Mouse (Mus musculus): ENCODE measurements around the gene Sptlc2.

Sptlc2 gene

GRCm38 (mm10) chr12:87388122-87388774, at the start of gene Sptlc2:
TSS of gene Sptlc2 (minus strand) at chr12:87388355.
- peak; percentile 99 to 100 for DNase-seq

- DNase-seq: no peak
These were observed 40.7 kb upstream of the Sptlc2 start for GRCm38 (mm10) chr12:87428885-87429284.

GRCm38 (mm10) chr12:87428295-87428694, 40.1 kb upstream of the Sptlc2 start:
- no peak for DNase-seq

- DNase-seq: no peak
These were observed 38.3 kb upstream of the Sptlc2 start for GRCm38 (mm10) chr12:87426354-87427031.

- DNase-seq: no peak
These were observed 36.4 kb upstream of the Sptlc2 start for GRCm38 (mm10) chr12:87424516-87424915.

- DNase-seq: no peak
These were observed 35.5 kb upstream of the Sptlc2 start for GRCm38 (mm10) chr12:87423700-87424099.

- DNase-seq: peak in 1 of 2 experiments; percentile 24
These were observed 33.8 kb upstream of the Sptlc2 start for GRCm38 (mm10) chr12:87421708-87422507.

GRCm38 (mm10) chr12:87419974-87420485, 31.9 kb upstream of the Sptlc2 start:
- DNase-seq: no peak

GRCm38 (mm10) chr12:87418921-87419320, 30.8 kb upstream of the Sptlc2 start:
- no peak for DNase-seq

DNA sequence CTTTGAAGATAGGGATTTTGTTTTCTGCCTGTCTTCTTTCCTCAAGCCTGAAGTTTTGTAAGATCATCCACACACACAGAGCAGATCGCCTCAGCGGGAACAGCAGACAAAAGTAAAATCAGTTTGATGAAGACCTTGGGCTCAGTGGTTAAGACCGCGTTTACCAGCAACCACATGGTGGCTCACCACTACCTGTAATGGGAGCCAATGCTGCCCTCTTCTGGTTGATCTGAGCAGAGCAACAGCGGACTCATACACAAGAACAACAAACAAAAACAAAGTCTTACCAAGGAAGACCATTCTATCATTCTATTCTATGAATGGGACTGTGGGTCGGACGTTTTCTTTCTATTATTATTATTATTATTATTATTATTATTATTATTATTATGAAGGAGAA, 28.5 kb upstream of the Sptlc2 start:
- peak; percentile 74 to 83 for DNase-seq

DNA sequence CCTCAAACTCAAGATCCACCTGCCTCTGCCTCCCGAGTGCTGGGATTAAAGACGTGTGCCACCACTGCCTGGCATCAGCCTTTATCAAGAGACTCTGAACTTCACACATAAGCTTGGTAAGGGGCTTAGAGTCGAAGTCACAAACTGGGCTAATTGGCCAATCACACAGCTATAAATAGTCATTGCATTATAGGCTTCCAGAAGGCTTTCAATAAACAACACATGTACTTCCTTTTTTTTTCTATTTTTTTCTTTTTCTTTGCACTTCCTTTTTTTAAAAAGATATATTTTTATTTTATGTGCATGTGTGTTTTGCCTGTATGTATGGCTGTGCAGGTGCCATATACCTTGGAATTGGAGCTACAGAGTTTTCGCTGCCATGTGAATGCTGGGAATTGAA, 27.2 kb upstream of the Sptlc2 start:
- no peak for DNase-seq

GRCm38 (mm10) chr12:87413179-87413790, 25.1 kb upstream of the Sptlc2 start:
- peak; percentile 69 to 84 for DNase-seq

- no peak for DNase-seq
These were observed 22.8 kb upstream of the Sptlc2 start for GRCm38 (mm10) chr12:87410999-87411398.

GRCm38 (mm10) chr12:87409123-87409522, 21.0 kb upstream of the Sptlc2 start:
- DNase-seq: no peak

DNA sequence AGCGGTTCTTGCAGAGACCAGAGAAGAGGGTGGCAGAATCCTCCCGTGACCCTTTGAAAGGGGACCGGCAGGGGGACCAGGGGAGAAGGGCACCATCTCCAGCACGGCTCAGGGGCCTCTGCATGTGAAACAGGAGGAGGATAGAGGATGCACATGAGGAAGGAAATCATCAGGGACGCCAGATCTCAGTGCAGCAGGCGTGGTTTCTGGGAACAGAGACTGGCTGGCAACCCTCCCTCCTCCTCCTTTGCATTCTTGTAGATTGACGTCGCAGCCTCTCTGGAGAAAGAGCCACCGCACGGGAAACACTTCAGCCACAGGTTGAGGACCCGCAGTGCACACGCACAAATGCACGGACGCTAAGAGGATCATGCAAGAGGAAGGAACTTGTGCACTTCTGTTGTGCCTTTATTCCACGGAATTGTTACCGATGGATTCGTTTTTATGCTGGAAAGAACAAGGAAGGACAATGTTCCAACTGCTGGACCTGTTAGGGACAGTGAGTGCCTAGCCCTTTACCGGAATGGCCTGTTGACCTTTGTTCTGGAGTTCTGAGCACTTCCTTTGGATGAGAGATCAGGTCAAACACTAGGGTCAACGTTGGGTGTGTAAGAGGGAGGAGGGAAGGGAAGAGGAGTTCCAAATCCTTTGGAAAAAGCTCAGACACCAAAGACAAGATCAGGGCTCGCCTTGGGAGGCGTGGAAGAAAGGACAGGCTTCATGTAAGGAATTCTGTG, 19.9 kb upstream of the Sptlc2 start:
- peak; percentile 63 to 70 for DNase-seq

DNA sequence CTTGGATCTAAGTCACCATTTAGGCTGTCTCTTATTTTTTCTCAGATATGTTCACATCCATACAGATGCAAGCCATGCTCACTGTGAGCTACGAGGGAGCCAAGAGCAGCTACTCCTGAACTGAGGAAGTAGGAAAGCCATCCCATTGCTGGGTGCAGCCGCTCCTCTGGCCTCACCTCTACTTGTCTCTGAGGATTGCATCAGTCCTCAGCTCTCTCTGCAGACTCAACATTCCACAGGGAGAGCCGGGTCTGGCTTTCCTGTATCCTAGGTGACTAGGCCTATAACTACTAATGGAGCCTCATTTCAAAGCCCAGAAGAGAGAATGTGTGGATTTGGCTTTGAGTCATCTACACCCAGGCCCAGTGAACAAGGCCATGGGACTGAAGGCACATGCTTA, 17.6 kb upstream of the Sptlc2 start:
- DNase-seq: no peak

DNA sequence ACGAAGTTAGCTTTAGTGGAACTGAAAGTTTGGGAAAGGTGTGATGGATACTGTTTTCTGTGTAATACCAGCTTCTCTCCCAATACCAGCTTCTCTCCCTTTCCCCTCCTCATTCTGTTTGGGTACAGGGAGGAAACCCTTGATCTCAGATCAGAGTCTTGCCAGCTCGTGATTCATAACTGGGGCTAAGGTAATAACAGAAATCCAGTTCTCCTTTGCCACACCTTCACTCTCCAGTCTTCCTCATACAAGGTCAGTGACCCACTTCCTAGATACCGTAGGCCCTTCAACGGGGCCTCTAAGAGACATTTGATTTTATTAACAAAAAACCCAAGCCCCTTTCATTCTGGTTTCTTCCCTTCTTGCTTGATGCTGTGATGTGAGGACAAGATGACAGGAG, 17.0 kb upstream of the Sptlc2 start:
- no peak for DNase-seq

DNA sequence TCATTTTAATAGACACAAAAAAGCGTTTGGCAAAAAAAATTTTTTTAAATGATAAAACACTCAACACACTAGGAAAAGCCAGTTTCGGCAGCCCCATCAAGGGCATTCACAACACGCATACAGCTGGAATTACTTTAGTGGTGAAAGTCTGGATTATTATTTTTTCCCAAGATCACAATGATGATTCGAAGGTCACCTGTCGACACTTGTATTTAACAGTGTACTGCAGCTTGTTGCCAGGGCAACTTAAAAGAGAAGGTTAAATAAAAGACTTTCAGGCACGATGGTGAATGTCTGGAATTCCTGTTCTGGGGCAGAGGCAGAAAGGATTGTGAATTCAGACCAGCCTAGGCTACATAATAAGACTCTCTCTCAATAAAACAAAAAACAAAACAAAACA, 13.7 kb upstream of the Sptlc2 start:
- DNase-seq: no peak

DNA sequence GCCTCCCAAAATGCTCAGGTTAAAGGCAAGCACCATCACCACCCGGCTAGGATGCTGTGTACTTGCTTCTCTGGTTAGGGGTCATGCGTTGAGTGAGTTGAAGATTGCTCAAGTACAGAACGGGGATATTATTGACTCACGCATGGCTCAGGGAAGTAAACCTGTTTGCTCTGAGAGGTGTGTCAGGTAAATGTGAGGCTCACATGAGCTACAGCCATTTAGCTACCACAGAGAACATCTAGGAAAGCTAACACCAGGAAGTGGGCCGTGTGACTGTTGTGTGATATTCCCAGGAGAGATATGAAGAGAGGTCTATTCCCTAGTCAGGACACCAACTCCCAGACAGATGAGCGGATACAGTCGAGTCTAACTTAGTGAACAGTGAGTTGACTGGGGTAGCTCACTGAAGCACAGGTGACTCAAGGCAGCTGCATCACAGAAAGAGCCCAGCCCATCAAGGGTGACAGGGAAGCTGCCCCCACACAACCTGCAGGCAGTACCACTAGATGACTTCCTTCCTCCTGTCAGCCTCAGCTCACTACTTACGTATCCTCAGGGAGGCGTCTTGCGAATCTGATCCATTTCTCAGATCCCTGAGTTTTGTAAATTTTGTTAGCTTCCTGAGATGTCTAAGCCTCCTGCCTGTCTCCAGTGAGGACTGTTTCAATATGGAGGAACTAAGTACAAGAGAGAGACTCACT, 11.1 kb upstream of the Sptlc2 start:
- no peak for DNase-seq

- DNase-seq: peak; percentile 41 to 56
These were observed 9.8 kb upstream of the Sptlc2 start for GRCm38 (mm10) chr12:87397811-87398417.

DNA sequence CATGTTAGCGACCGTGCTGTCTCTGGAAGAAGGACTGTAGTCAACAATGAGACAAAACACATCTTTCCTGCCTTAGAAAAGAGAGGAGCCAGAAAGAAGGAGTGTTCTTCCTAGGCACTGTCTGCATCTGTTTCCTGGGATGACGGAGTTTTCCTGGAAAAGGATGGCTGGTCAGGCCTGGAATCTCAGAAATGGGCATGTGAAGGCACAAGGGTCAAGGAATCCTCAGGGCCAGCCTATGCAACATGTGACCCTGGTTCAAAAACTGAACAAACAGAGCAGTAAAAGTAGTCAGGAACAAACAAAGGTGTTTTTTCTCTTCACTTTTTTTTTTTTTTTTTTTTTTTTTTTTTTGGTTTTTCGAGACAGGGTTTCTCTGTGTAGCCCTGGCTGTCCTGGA, 9.0 kb upstream of the Sptlc2 start:
- DNase-seq: no peak

All from kidney, postnatal 25 days (tissue).